Mouse (Mus musculus): ENCODE measurements at regions not wholly inside any gene's neighbourhood (a gene's known extent, or its start where the extent isn't known, plus 50 kb on each side); places are given as distances from the start of the nearest gene placed in this dataset.

GRCm38 (mm10) chr2:16860056-16860455, 504.0 kb downstream of the Plxdc2 start:
- TF ChIP-seq CTCF (IDR thresholded peaks at IDR 0.05; ENCODE audit: low read depth) (no peak), EP300 (IDR thresholded peaks at IDR 0.05; ENCODE audit: low read depth) (no peak)

Data from liver, postnatal 0 days (tissue).